Mouse (Mus musculus) right cerebral cortex, adult 2 months (tissue): ENCODE measurements around the gene Prr36.

ENCODE experiments used
- DNase-seq, 2 experiments: peaks; one replicate each; pipeline ENCODE4 v3.0.0; 2021 to 2022; ENCODE audit warnings: low spot score in 2 of 2

Prr36 gene

GRCm38 (mm10) chr8:4201321-4201720 is 15.9 kb downstream of the Prr36 start:
- no peak for DNase-seq

- DNase-seq, result no peak
Observed at GRCm38 (mm10) chr8:4193588-4193894, 23.7 kb downstream of the Prr36 start.

GRCm38 (mm10) chr8:4192807-4193587 is 24.3 kb downstream of the Prr36 start:
- peak; percentile 93 for DNase-seq

GRCm38 (mm10) chr8:4192305-4192704 is 25.0 kb downstream of the Prr36 start:
- no peak for DNase-seq

- DNase-seq, result no peak
Observed at GRCm38 (mm10) chr8:4189031-4189722, 28.1 kb downstream of the Prr36 start.

- no peak for DNase-seq
Observed at GRCm38 (mm10) chr8:4188605-4189004, 28.7 kb downstream of the Prr36 start.

DNA sequence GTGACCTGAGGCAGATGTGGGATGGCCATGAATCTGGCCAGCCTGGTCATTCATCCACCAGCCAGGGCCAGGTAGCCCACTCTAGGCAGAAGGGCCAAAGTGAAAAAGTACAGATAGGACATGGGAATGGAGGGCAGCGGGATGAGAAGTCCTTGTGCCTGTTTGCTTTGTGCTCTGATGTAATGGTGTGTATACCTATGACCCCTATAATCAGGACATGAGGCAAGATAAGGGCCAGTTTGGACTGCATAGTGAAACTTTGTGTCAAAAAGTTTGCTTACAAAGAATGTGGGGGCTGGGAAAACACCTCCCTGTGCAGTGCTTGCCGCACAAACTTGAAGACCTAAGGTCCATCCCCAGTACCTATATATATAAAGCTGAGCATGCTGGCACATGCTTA is 31.1 kb downstream of the Prr36 start:
- no peak for DNase-seq

DNA sequence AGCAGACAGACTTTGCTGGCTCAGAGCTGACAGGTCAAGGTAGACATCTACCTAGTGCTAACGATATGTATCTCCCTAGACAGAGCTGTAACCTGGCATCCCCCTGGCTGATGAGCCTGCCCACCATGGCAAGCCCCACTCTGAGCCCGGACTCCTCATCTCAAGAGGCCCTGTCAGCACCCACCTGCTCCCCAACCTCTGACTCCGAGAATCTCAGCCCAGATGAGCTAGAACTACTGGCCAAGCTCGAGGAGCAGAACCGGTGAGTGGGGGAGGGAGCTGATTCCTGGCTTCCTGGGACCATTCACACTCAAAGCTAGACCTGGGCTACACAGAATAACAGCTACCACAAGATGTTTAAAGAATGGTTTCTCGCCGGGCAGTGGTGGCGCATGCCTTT is 33.9 kb downstream of the Prr36 start:
- no peak for DNase-seq

DNA sequence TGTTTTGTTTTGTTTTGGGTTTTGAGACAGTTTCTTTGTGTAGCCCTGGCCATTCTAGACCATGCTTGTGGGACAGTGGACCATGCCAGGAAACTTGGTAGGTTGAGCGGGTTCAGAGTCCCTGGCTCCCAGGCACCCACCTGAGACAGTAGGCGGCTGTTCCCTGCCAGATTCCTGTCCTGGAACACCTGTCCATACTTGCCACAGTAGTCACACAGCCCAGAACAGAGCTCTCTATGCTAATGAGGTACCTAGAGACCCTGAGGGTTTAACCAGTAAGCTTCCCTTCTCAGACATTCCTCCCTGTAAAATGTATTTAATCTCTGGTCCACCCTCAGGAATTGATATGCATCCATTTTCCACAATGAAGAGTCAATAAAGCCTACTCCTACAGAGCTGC is 43.2 kb downstream of the Prr36 start:
- no peak for DNase-seq

- no peak for DNase-seq
Observed at GRCm38 (mm10) chr8:4172486-4172885, 44.8 kb downstream of the Prr36 start.

DNA sequence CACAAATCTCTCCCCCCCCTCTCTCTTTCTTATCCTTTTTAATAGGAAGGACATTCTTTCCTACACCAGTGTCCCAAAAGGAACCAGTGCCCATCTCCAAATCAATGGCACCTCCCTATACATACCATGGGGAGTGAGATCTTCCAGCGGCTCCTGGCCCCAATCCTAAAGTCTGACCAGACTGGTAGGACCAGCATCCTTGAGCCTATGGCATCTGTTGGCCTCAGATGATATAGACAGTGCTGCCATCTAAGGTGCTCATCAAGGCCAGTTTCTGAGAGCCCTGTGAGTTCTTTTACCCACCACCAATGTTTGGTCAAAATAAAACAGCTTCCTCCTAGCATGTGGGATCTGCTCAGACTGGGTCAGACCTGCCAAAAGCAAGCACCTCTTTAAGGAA is 49.3 kb downstream of the Prr36 start:
- no peak for DNase-seq

GRCm38 (mm10) chr8:4166881-4167525 is 50.3 kb downstream of the Prr36 start:
- DNase-seq, result no peak

DNA sequence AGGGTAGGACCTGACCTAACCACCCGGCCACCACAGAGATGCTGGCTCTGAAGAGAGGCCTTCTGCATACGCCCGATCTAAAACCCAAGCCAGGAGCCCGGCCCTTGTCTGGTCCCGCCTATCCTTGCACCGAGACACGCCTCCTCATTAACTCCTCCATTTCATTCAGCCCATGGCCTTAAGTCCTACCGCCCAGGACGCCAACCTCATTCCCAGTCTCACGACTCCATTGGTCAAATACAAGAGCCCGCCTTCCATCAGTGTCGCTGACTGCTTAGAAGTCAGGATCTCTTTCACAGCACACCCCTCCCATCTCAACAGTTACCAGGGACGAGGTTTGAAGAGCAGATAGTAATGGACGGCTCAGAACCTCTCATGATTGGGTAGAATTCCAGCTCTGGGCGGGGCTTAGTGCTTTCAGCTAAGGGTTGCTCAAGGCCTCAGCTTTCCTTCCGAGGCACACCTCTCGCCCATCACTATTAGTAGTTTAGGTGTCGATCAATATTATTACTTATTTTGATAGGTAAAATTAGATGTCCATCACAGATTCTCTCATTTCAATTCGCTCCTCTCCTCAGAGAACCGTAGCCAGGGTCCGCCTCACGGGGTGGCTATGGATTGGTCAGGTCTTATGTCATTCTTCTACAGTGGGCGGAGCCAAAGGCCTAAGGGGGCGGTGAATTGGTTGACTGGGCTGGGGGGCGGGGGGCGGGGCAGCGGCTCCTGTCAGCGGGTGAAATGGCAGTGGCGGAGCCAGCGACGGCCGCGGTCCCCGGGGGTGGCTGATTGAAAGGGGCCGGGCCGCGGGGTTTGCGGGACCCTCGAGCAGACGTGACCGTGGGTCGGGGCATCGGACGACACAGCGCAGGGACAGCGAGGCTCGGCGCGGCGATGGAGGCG is 51.2 kb downstream of the Prr36 start, which contains the start of gene Evi5l:
Gene Evi5l (plus strand): TSS at position 716 of the 900 bp plus-strand sequence.
- peak; percentile 99 to 100 for DNase-seq

GRCm38 (mm10) chr8:4165176-4165851 is 51.9 kb downstream of the Prr36 start:
- no peak for DNase-seq

GRCm38 (mm10) chr8:4162786-4163185 is 54.5 kb downstream of the Prr36 start:
- DNase-seq, result no peak
